Mouse (Mus musculus): Measurements from ENCODE around the gene Il9.

The Il9 gene

GRCm38 (mm10) chr13:56482146-56482545, at the start of gene Il9:
Gene Il9 (minus strand): TSS chr13:56482246.
- no peak for DNase-seq (ENCODE audit: low spot score)

GRCm38 (mm10) chr13:56529685-56530084, 47.6 kb upstream of the Il9 start:
- DNase-seq (ENCODE audit: low spot score) = no peak

GRCm38 (mm10) chr13:56529031-56529430, 47.0 kb upstream of the Il9 start:
- no peak for DNase-seq (ENCODE audit: low spot score)

- DNase-seq (ENCODE audit: low spot score) = no peak
Measured at GRCm38 (mm10) chr13:56528281-56528680, 46.2 kb upstream of the Il9 start.

GRCm38 (mm10) chr13:56527846-56528245, 45.8 kb upstream of the Il9 start:
- DNase-seq (ENCODE audit: low spot score) = no peak

GRCm38 (mm10) chr13:56526871-56527270, 44.8 kb upstream of the Il9 start:
- DNase-seq (ENCODE audit: low spot score) = no peak

GRCm38 (mm10) chr13:56522821-56523167, 40.7 kb upstream of the Il9 start:
- DNase-seq (ENCODE audit: low spot score) = no peak

GRCm38 (mm10) chr13:56522081-56522820, 40.2 kb upstream of the Il9 start, which contains the start of gene Fbxl21:
Gene Fbxl21 (plus strand): TSS chr13:56522472.
- DNase-seq (ENCODE audit: low spot score) = peak; percentile 97

GRCm38 (mm10) chr13:56516816-56517215, 34.8 kb upstream of the Il9 start:
- DNase-seq (ENCODE audit: low spot score) = no peak

- no peak for DNase-seq (ENCODE audit: low spot score)
Measured at GRCm38 (mm10) chr13:56516311-56516710, 34.3 kb upstream of the Il9 start.

- DNase-seq (ENCODE audit: low spot score) = no peak
Measured at GRCm38 (mm10) chr13:56513595-56513994, 31.5 kb upstream of the Il9 start.

GRCm38 (mm10) chr13:56509796-56510195, 27.8 kb upstream of the Il9 start:
- DNase-seq (ENCODE audit: low spot score) = no peak

- DNase-seq (ENCODE audit: low spot score) = no peak
Measured at GRCm38 (mm10) chr13:56506871-56507496, 24.9 kb upstream of the Il9 start.

GRCm38 (mm10) chr13:56501866-56502420, 19.9 kb upstream of the Il9 start:
- no peak for DNase-seq (ENCODE audit: low spot score)

GRCm38 (mm10) chr13:56500636-56501035, 18.6 kb upstream of the Il9 start:
- no peak for DNase-seq (ENCODE audit: low spot score)

- DNase-seq (ENCODE audit: low spot score) = no peak
Measured at GRCm38 (mm10) chr13:56500132-56500531, 18.1 kb upstream of the Il9 start.

GRCm38 (mm10) chr13:56494440-56494839, 12.4 kb upstream of the Il9 start:
- DNase-seq (ENCODE audit: low spot score) = no peak

GRCm38 (mm10) chr13:56488012-56488411, 6.0 kb upstream of the Il9 start:
- no peak for DNase-seq (ENCODE audit: low spot score)

- no peak for DNase-seq (ENCODE audit: low spot score)
Measured at GRCm38 (mm10) chr13:56478027-56478426, 4.0 kb downstream of the Il9 start.

- no peak for DNase-seq (ENCODE audit: low spot score)
Measured at GRCm38 (mm10) chr13:56477271-56477670, 4.8 kb downstream of the Il9 start.

GRCm38 (mm10) chr13:56476790-56477189, 5.3 kb downstream of the Il9 start:
- no peak for DNase-seq (ENCODE audit: low spot score)

GRCm38 (mm10) chr13:56475363-56475762, 6.7 kb downstream of the Il9 start:
- peak; percentile 38 for DNase-seq (ENCODE audit: low spot score)

- DNase-seq (ENCODE audit: low spot score) = no peak
Measured at GRCm38 (mm10) chr13:56472661-56473060, 9.4 kb downstream of the Il9 start.
